Mouse (Mus musculus) heart, postnatal 0 days (tissue): ENCODE measurements at regions not wholly inside any gene's neighbourhood (a gene's known extent, or its start where the extent isn't known, plus 50 kb on each side); places are given as distances from the start of the nearest gene placed in this dataset.

Source experiments
- ATAC-seq: fragments of 200-750 bp; cut with Nextera tagmentation; 2 replicates; pipeline ENCODE4 v1.8.0; 2017; ENCODE audit warnings: low read depth, moderate number of reproducible peaks, moderate library complexity; ENCODE audit not compliant: insufficient read depth
- DNase-seq: peaks from one replicate; pipeline ENCODE4 v3.0.0-alpha.2; 2016; ENCODE audit warnings: low spot score
- H3K27ac ChIP-seq: fragments of 300-500 bp; sonication (generic); 2 replicates; pipeline ENCODE4 v1.5.1; 2014; ENCODE audit warnings: low read depth, mild to moderate bottlenecking
- H3K27me3 ChIP-seq: fragments of 300-500 bp; sonication (generic); 2 replicates; pipeline ENCODE4 v1.6.1; 2014; ENCODE audit warnings: low read length, mixed read lengths; ENCODE audit not compliant: control insufficient read depth, insufficient read depth
- H3K36me3 ChIP-seq: fragments of 300-500 bp; sonication (generic); replicated peaks from 2 replicates; pipeline ENCODE4 v1.6.1; 2014; ENCODE audit warnings: low read length, mixed read lengths; ENCODE audit not compliant: control insufficient read depth, insufficient read depth
- H3K4me1 ChIP-seq: fragments of 300-500 bp; sonication (generic); 2 replicates; pipeline ENCODE4 v1.6.1; 2014; ENCODE audit warnings: antibody characterized with exemption; ENCODE audit not compliant: control insufficient read depth, insufficient read depth
- H3K4me2 ChIP-seq: fragments of 300-500 bp; sonication (generic); 2 replicates; pipeline ENCODE4 v1.6.1; 2014; ENCODE audit warnings: low read depth, mild to moderate bottlenecking, low read length, moderate library complexity
- H3K4me3 ChIP-seq: fragments of 300-500 bp; sonication (generic); 2 replicates; pipeline ENCODE4 v1.5.1; 2014; ENCODE audit warnings: low read depth, low read length
- H3K9ac ChIP-seq: fragments of 300-500 bp; sonication (generic); replicated peaks from 2 replicates; pipeline ENCODE4 v1.6.1; 2014; ENCODE audit warnings: low read depth, low read length, mixed read lengths
- H3K9me3 ChIP-seq: fragments of 300-500 bp; sonication (generic); replicated peaks from 2 replicates; pipeline ENCODE4 v1.6.1; 2016; ENCODE audit warnings: low read length; ENCODE audit not compliant: control insufficient read depth
- CTCF ChIP-seq: IDR thresholded peaks from 2 replicates; pipeline ENCODE4 v1.5.1; 2016; ENCODE audit warnings: antibody characterized with exemption, control low read depth, low read depth
- EP300 ChIP-seq: IDR thresholded peaks from 2 replicates; pipeline ENCODE4 v1.6.1; 2016; ENCODE audit warnings: antibody characterized with exemption, low read depth
- WGBS: fragments of 180-500 bp; shearing (Covaris S2); extraction: QIAGEN DNeasy Blood & Tissue Kit; methylation state at CpG from one replicate; pipeline ENCODE4 v1.1.7; 2014; 5-methylcytosine and 5-hydroxymethylcytosine counted together

DNA sequence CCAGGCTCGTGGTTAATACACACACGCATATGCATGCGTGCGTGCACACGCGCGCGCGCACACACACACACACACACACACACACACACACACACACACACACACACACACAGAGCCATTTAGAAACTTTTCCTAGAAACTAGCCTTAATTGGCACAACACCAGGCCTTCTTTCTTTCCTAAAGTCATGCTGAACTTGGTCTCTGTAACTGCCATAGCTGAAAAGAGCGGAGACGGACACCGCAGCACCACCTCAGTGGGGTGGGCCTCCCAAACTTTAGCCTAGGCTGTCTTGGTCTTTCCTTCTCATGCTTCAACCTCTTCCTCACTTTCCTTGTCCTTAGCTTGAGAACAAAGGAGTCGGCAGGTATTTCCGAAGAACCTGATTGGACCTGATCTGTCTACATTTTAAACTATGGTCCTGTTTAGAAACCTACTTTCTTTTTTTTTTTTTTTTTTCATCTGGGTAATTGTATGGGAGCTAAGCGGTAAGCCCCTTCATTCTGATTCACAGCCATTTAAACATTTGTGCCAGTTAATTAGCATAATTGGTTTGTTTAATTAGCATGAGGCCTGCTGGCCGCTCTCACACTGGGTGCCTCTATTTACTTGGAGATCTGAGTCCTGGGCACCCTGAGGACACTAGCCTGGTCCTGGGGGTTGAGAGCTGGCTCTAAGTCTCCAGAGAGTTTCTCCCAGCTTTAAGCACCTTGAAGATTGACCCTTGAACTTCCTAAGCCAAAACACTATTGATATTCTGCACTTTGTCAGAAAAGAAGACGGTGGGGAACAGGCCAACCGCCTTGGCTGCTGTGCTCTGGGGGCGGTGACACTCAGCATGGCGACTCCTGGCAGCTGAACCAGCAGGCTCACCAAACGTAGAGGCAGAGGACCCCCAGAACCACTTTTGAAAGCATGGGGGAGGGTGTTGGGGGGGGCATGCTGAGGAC is 269.7 kb upstream of the Irx3 start:
- no peaks in the 10 kb centered on the region for H3K9me3 ChIP-seq
- WGBS, result 73% methylated on average over 21 of the region's 21 CpGs
- ATAC-seq, result no peak
- no peak overlapping the region for H3K27ac ChIP-seq
- no peak overlapping the region for H3K4me3 ChIP-seq
- TF ChIP-seq EP300 (no peak), CTCF (no peak)
- H3K9ac ChIP-seq, result no peak overlapping the region
- H3K27me3 ChIP-seq, result 0 out of 2 replicates have a peak, but pooled peaks cover 3% of the 10 kb centered on the region
- H3K36me3 ChIP-seq, result no peaks in the 10 kb centered on the region
- H3K4me1 ChIP-seq, result no peaks in the 10 kb centered on the region
- no peak for DNase-seq
- H3K4me2 ChIP-seq, result no peak overlapping the region

DNA sequence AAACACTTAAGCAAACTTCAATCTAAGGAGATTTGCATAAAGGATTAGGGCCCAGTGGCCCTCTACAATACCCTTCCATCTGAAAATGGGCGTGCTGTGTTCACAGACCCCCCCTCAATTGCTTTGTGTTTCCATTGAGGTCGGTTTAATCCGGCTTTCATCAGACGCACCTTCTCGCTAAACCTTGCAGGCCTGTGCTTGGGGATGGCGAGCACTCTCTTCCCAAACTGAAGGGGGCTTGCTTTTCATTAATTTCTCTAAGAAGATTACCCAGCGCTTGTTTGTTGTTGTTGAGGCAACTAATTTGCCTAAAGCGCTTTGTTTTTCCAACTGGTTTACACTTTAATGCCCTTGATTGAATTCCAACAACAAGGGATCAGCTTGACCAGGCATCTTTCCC is 268.8 kb upstream of the Irx3 start:
- DNase-seq (no peak), ATAC-seq (no peak)
- TF ChIP-seq CTCF, result no peak
- no peak for TF ChIP-seq EP300
- Histone ChIP-seq H3K36me3 (no peaks in the 10 kb centered on the region), H3K4me2 (no peak overlapping the region), H3K9ac (no peak overlapping the region), H3K9me3 (no peaks in the 10 kb centered on the region), H3K4me3 (no peak overlapping the region), H3K27me3 (0 out of 2 replicates have a peak, but pooled peaks cover 3% of the 10 kb centered on the region), H3K27ac (no peak overlapping the region), H3K4me1 (no peaks in the 10 kb centered on the region)
- WGBS, result 65% methylated on average over 8 of the region's 8 CpGs

GRCm38 (mm10) chr8:92066435-92066834 is 264.6 kb upstream of the Irx3 start:
- DNase-seq (no peak), ATAC-seq (no peak)
- H3K9ac ChIP-seq, result no peak overlapping the region
- no peak overlapping the region for H3K4me3 ChIP-seq
- H3K27ac ChIP-seq, result no peak overlapping the region
- H3K36me3 ChIP-seq, result no peaks in the 10 kb centered on the region
- no peak for TF ChIP-seq CTCF
- no peak for TF ChIP-seq EP300
- no peaks in the 10 kb centered on the region for H3K9me3 ChIP-seq
- H3K4me1 ChIP-seq, result no peaks in the 10 kb centered on the region
- H3K27me3 ChIP-seq, result peaks cover 9% of the 10 kb centered on the region; the same call in 1 of the 2 replicates
- H3K4me2 ChIP-seq, result no peak overlapping the region
- WGBS, result 46% methylated on average over 8 of the region's 8 CpGs

GRCm38 (mm10) chr8:92065554-92066239 is 263.8 kb upstream of the Irx3 start:
- no peak overlapping the region for H3K27ac ChIP-seq
- no peaks in the 10 kb centered on the region for H3K36me3 ChIP-seq
- no peak for ATAC-seq
- H3K4me3 ChIP-seq, result no peak overlapping the region
- H3K4me1 ChIP-seq, result no peaks in the 10 kb centered on the region
- 42% methylated on average over 8 of the region's 9 CpGs for WGBS
- DNase-seq, result no peak
- no peak overlapping the region for H3K9ac ChIP-seq
- no peaks in the 10 kb centered on the region for H3K9me3 ChIP-seq
- peaks cover 9% of the 10 kb centered on the region; the same call in 1 of the 2 replicates for H3K27me3 ChIP-seq
- H3K4me2 ChIP-seq, result no peak overlapping the region
- TF ChIP-seq CTCF (no peak), EP300 (no peak)

GRCm38 (mm10) chr8:92064971-92065370 is 263.1 kb upstream of the Irx3 start:
- Histone ChIP-seq H3K9ac (no peak overlapping the region), H3K4me1 (no peaks in the 10 kb centered on the region), H3K4me2 (no peak overlapping the region), H3K4me3 (no peak overlapping the region), H3K9me3 (no peaks in the 10 kb centered on the region), H3K36me3 (no peaks in the 10 kb centered on the region), H3K27me3 (peaks cover 7% of the 10 kb centered on the region; the same call in 1 of the 2 replicates), H3K27ac (no peak overlapping the region)
- TF ChIP-seq EP300 (no peak), CTCF (no peak)
- 35% methylated on average over 4 of the region's 4 CpGs for WGBS
- ATAC-seq (no peak), DNase-seq (no peak)
